Mouse (Mus musculus) G1E (cell line): ENCODE data around the gene Nr1h4.

Experiments
- CTCF ChIP-seq: IDR thresholded peaks from 2 replicates; pipeline ENCODE4 v1.5.1; 2012; ENCODE audit warnings: low read depth, low read length, inconsistent platforms, mixed read lengths
- TAL1 ChIP-seq: conservative IDR thresholded peaks from 2 replicates; pipeline ENCODE4 v1.6.1; 2012; ENCODE audit warnings: low read depth, low read length, inconsistent platforms, mixed read lengths

DNA sequence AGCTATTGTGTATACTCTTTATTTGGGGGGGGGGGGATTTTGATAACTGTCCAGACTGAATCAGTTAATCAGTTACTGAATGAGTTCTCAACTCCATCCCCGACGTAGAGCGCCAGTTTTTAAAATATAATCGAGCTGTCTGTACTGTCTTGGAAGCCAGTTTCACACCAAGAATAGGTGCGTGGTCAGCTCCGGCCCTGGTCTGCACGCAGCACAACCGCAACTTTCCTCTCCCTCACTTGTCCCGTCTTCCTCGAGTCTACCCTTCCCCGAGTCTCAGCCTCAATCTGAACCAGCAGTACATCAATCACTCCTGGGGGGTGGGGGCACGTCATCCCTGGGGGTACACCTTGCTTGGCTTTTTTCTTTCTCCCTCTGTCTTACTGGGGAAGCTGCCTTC lies 98.0 kb downstream of the Nr1h4 start:
- TF ChIP-seq CTCF (no peak), TAL1 (no peak)
